In the genomic region with DNA sequence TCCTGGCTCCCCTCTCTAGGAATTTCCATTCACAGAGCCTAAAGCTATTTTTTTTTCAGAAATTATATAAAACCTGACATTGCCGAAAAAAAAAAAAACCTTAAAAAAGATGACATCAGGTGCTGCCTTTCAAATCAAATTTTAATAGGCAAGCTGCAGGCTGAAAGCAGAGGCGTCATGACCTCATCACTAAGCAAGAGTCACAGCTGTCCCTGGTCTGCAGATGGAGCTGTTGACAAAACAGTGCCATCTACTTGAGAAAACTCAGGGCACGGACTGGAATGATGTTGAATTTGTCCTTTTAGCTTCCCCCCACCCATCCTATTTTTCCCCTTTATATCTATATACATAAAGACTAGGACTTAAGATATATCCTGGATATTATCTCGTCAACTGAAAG, we compare ENCODE assay signal across 8 mouse cellular contexts.
DNase-seq lines count a peak whose midpoint lies in the region; ATAC-seq lines count a peak whose summit lies in the region.

No protein-coding gene starts in this region.

- ATAC-seq in CD4-positive, CD25-positive, alpha-beta regulatory T cell, adult 4 months = no peak

- intact Hi-C loops in heart, postnatal 36 days (cut with DNase I) = no loop called here

- peak; percentile 1 to 11 for DNase-seq in heart, adult 18-20 months
- DNase-seq in heart, adult 9 months (ENCODE audit: low spot score in 2 of 2) = no peak
- DNase-seq in 3T3-L1 (ENCODE audit: low read depth, low spot score) = peak; percentile 35
- DNase-seq in cerebellum, postnatal 10 days = peak; percentile 61 to 63
- peak; percentile 33 to 38 for DNase-seq in layer of hippocampus, adult 8-10 months (ENCODE audit: low spot score in 2 of 2)
- no peak for DNase-seq in spleen, adult 18-20 months
- no peak for DNase-seq in heart, postnatal 36 days

Comparison
In these comparisons a context has a peak if more than half of its experiments do, and no peak if none do; other contexts are left out.
1. DNase-seq: peak in heart, adult 18-20 months (2 of 2), 3T3-L1 (single experiment), cerebellum, postnatal 10 days (2 of 2) and layer of hippocampus, adult 8-10 months (2 of 2); none in heart, adult 9 months (0 of 2), spleen, adult 18-20 months (0 of 2) and heart, postnatal 36 days (0 of 2).